Mouse (Mus musculus) intestine, embryonic 16.5 days (tissue): Measurements from ENCODE around the gene Olfr161. TPM values are rescaled to one million over a fixed set of nuclear protein-coding genes. Genes with fewer than 3 reads are reported as not detected.
"Not testable (repeated sequence)": the region's sequence is repeated elsewhere in the genome, so short reads cannot be mapped to it uniquely, and the experiment has no call there.

Experiments
- ATAC-seq: fragments of 200-750 bp; cut with Nextera tagmentation; 2 replicates; pipeline ENCODE4 v1.8.0; 2017; ENCODE audit warnings: moderate TSS enrichment, moderate library complexity
- H3K27ac ChIP-seq: fragments of 300-500 bp; sonication (generic); 2 replicates; pipeline ENCODE4 v1.5.1; 2014; ENCODE audit warnings: mild to moderate bottlenecking, low read length
- H3K27me3 ChIP-seq: fragments of 300-500 bp; sonication (generic); replicated peaks from 2 replicates; pipeline ENCODE4 v1.6.1; 2014; ENCODE audit warnings: low read length, control low read depth, mixed read lengths; ENCODE audit not compliant: control insufficient read depth, insufficient read depth
- H3K36me3 ChIP-seq: fragments of 300-500 bp; sonication (generic); 2 replicates; pipeline ENCODE4 v1.6.1; 2014; ENCODE audit warnings: low read length, control low read depth; ENCODE audit not compliant: control insufficient read depth, insufficient read depth
- H3K4me1 ChIP-seq: fragments of 300-500 bp; sonication (generic); 2 replicates; pipeline ENCODE4 v1.6.1; 2014; ENCODE audit warnings: low read length, control low read depth, mixed read lengths; ENCODE audit not compliant: control insufficient read depth, insufficient read depth
- H3K4me2 ChIP-seq: fragments of 300-500 bp; sonication (generic); 2 replicates; pipeline ENCODE4 v1.6.1; 2014; ENCODE audit warnings: low read depth, low read length, control low read depth
- H3K4me3 ChIP-seq: fragments of 300-500 bp; sonication (generic); 2 replicates; pipeline ENCODE4 v1.5.1; 2014; ENCODE audit warnings: mild to moderate bottlenecking, low read length
- H3K9ac ChIP-seq: fragments of 300-500 bp; sonication (generic); 2 replicates; pipeline ENCODE4 v1.6.1; 2014; ENCODE audit warnings: low read depth, low read length
- H3K9me3 ChIP-seq: fragments of 300-500 bp; sonication (generic); 2 replicates; pipeline ENCODE4 v1.6.1; 2016; ENCODE audit warnings: low read length, control low read depth; ENCODE audit not compliant: control insufficient read depth
- WGBS: fragments of 180-500 bp; shearing (Covaris S2); extraction: QIAGEN DNeasy Blood & Tissue Kit; methylation state at CpG from one replicate; pipeline ENCODE4 v1.1.7; 2014; 5-methylcytosine and 5-hydroxymethylcytosine counted together
- polyA plus RNA-seq: library from polyadenylated mRNA; unstranded; fragments of >200 nt; fragmentation: Nextera tagmentation; extraction: Ambion mirVana; gene quantifications from 2 replicates; pipeline ENCODE4 v1.2.1, GENCODE M21; 2015

Gene Olfr161
- not detected in 2 replicates for polyA plus RNA-seq

- 75% methylated on average over 1 of the region's 1 CpGs for WGBS
- Histone ChIP-seq H3K9me3 (no peaks in the 10 kb centered on the region), H3K27me3 (no peaks in the 10 kb centered on the region), H3K27ac (no peak within 1 kb of the TSS), H3K4me1 (no peaks in the 10 kb centered on the region), H3K36me3 (no peaks in the 10 kb centered on the region), H3K4me3 (no peak within 1 kb of the TSS), H3K4me2 (no peak within 1 kb of the TSS), H3K9ac (no peak within 1 kb of the TSS)
- no peak for ATAC-seq
Measured at GRCm38 (mm10) chr16:3590691-3591090, at the start of gene Olfr161. Gene Olfr161, plus strand, starts transcription at chr16:3591042.

GRCm38 (mm10) chr16:3563553-3563952 is 27.3 kb upstream of the Olfr161 start:
- no peaks in the 10 kb centered on the region for H3K4me1 ChIP-seq

DNA sequence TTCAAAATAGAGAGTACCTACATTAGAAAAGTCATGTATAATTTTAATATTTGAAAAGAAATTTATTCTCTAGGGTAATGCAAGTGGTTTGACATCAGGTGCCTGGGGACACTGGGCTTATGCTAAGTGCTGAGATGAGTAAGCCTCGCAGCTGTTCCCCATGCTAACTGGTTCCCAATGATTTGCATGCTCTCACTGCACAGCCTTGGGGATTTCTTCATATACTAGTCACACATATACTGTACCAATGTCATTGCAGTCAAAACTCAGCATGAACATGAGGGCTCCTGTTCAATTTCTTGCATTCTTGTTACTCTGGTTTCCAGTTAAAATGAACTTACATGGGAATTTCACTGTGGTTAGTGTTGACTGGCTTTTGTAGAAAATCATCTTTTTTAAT is 13.2 kb upstream of the Olfr161 start:
- H3K9ac ChIP-seq, H3K27ac ChIP-seq, ATAC-seq, H3K4me3 ChIP-seq, H3K36me3 ChIP-seq, H3K27me3 ChIP-seq, H3K9me3 ChIP-seq, H3K4me2 ChIP-seq, H3K4me1 ChIP-seq: not testable (repeated sequence)
- WGBS: 71% methylated on average over 1 of the region's 1 CpGs

More at GRCm38 (mm10) chr16:3563553-3563952, 27.3 kb upstream of the Olfr161 start:
- H3K4me3 ChIP-seq: no peak overlapping the region
- no peak overlapping the region for H3K9ac ChIP-seq
- no peak for ATAC-seq
- no peaks in the 10 kb centered on the region for H3K27me3 ChIP-seq
- no peaks in the 10 kb centered on the region for H3K36me3 ChIP-seq
- no peaks in the 10 kb centered on the region for H3K9me3 ChIP-seq
- no peak overlapping the region for H3K4me2 ChIP-seq
- H3K27ac ChIP-seq: no peak overlapping the region

DNA sequence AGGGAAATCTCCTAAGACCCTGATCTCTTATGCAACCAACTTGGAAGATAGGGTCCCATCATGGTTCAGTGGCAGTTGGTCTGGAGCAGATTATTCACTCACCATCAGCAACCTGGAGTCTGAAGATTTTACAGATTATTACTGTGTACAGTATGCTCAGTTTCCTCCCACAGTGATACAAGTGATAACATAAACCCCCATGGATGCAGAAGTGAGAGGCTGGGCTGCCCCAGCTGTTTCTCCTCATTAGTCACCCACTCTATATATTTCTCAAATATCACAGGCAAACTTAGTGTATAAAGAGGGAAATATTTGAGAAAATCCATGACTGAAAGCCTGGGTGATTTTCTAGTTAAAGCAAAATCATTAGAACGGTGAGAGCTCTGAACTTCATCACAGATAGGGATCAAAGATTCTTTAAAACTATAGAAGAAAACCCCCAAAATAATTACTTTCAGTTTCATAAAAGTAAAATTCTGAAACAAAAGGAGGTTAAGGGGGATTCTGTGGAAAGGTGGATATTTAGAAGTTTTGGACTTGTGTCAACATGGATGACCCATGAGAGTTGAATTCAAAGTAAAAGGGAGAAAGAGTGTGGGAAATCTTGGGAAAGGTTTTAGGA is 12.5 kb upstream of the Olfr161 start:
- not testable (repeated sequence) for H3K4me1 ChIP-seq, H3K9me3 ChIP-seq, H3K27me3 ChIP-seq, H3K27ac ChIP-seq, H3K4me2 ChIP-seq, ATAC-seq, H3K9ac ChIP-seq, H3K36me3 ChIP-seq, H3K4me3 ChIP-seq
- WGBS: 90% methylated on average over 1 of the region's 1 CpGs

GRCm38 (mm10) chr16:3631376-3631775 is 40.5 kb downstream of the Olfr161 start:
- not testable (repeated sequence) for H3K27me3 ChIP-seq, H3K9ac ChIP-seq, H3K4me1 ChIP-seq, H3K27ac ChIP-seq, H3K4me2 ChIP-seq, H3K36me3 ChIP-seq, H3K9me3 ChIP-seq, ATAC-seq, H3K4me3 ChIP-seq
- 87% methylated on average over 5 of the region's 5 CpGs for WGBS

- peak; percentile 92 for ATAC-seq
- H3K9ac ChIP-seq: peak overlapping the region; percentile 30; the same call in 1 of the 2 replicates
Measured at GRCm38 (mm10) chr16:3632572-3633361, 41.9 kb downstream of the Olfr161 start.

More at GRCm38 (mm10) chr16:3632572-3633361, 41.9 kb downstream of the Olfr161 start:
- H3K9me3 ChIP-seq, H3K36me3 ChIP-seq, H3K4me1 ChIP-seq, H3K27me3 ChIP-seq, H3K27ac ChIP-seq: not testable (repeated sequence)
- H3K4me2 ChIP-seq: peak overlapping the region; percentile 37
- H3K4me3 ChIP-seq: peak overlapping the region; percentile 21
- 35% methylated on average over 27 of the region's 27 CpGs for WGBS

Other genes with a start within 250 kb of the Olfr161 start
- gene Mefv, start 127.1 kb downstream of the Olfr161 start, polyA plus RNA-seq: 0.12 and 0.16 TPM in 2 replicates
- 35.3 and 35.8 TPM in 2 replicates for gene Zfp263, start 153.1 kb downstream of the Olfr161 start, polyA plus RNA-seq
- not detected in 2 replicates for gene Olfr15, start 239.8 kb downstream of the Olfr161 start, polyA plus RNA-seq